Mouse (Mus musculus): ENCODE results near the gene Bnc2. TPM values are rescaled to one million over a fixed set of nuclear protein-coding genes. Genes with fewer than 3 reads are reported as not detected.

Bnc2 gene
- polyA plus RNA-seq, 1 experiment from 2014 or later = 5.8 TPM

GRCm38 (mm10) chr4:84232346-84232745, 442.7 kb downstream of the Bnc2 start:
- TF ChIP-seq CTCF (IDR thresholded peaks at IDR 0.05; ENCODE audit: low read depth) = no peak
- Histone ChIP-seq H3K36me3 (ENCODE audit: control insufficient read depth, insufficient read depth) (no peaks in the 10 kb centered on the region), H3K9me3 (ENCODE audit: control insufficient read depth) (no peaks in the 10 kb centered on the region), H3K4me3 (ENCODE audit: low read depth, low read length) (no peak overlapping the region), H3K4me1 (replicated peaks; ENCODE audit: control insufficient read depth, insufficient read depth, low read length) (no peaks in the 10 kb centered on the region), H3K4me2 (replicated peaks; ENCODE audit: low read depth) (no peak overlapping the region), H3K27me3 (replicated peaks; ENCODE audit: control insufficient read depth, insufficient read depth, low read length) (no peaks in the 10 kb centered on the region), H3K9ac (ENCODE audit: low read depth, low read length) (no peak overlapping the region), H3K27ac (ENCODE audit: low read depth, low read length) (no peak overlapping the region)
- WGBS = 77% methylated on average over 7 of the region's 7 CpGs
- no peak for ATAC-seq

- Histone ChIP-seq H3K4me3 (ENCODE audit: low read depth, low read length) (no peak overlapping the region), H3K4me2 (replicated peaks; ENCODE audit: low read depth) (no peak overlapping the region), H3K27ac (ENCODE audit: low read depth, low read length) (no peak overlapping the region), H3K9ac (ENCODE audit: low read depth, low read length) (no peak overlapping the region), H3K36me3 (ENCODE audit: control insufficient read depth, insufficient read depth) (no peaks in the 10 kb centered on the region), H3K27me3 (replicated peaks; ENCODE audit: control insufficient read depth, insufficient read depth, low read length) (no peaks in the 10 kb centered on the region), H3K4me1 (replicated peaks; ENCODE audit: control insufficient read depth, insufficient read depth, low read length) (no peaks in the 10 kb centered on the region), H3K9me3 (ENCODE audit: control insufficient read depth) (no peaks in the 10 kb centered on the region)
- WGBS = 78% methylated on average over 2 of the region's 2 CpGs
- TF ChIP-seq CTCF (IDR thresholded peaks at IDR 0.05; ENCODE audit: low read depth) = no peak
- no peak for ATAC-seq
Measured at GRCm38 (mm10) chr4:84231251-84231650, 443.8 kb downstream of the Bnc2 start.

GRCm38 (mm10) chr4:84229189-84229960, 445.7 kb downstream of the Bnc2 start:
- ATAC-seq = peak; percentile 69; the same call in 1 of the 2 replicates
- no peak for TF ChIP-seq CTCF (IDR thresholded peaks at IDR 0.05; ENCODE audit: low read depth)
- Histone ChIP-seq H3K27ac (ENCODE audit: low read depth, low read length) (no peak overlapping the region), H3K27me3 (replicated peaks; ENCODE audit: control insufficient read depth, insufficient read depth, low read length) (no peaks in the 10 kb centered on the region), H3K9me3 (ENCODE audit: control insufficient read depth) (no peaks in the 10 kb centered on the region), H3K36me3 (ENCODE audit: control insufficient read depth, insufficient read depth) (no peaks in the 10 kb centered on the region), H3K4me2 (replicated peaks; ENCODE audit: low read depth) (no peak overlapping the region), H3K4me1 (replicated peaks; ENCODE audit: control insufficient read depth, insufficient read depth, low read length) (no peaks in the 10 kb centered on the region), H3K9ac (ENCODE audit: low read depth, low read length) (no peak overlapping the region), H3K4me3 (ENCODE audit: low read depth, low read length) (no peak overlapping the region)
- 40% methylated on average over 10 of the region's 10 CpGs for WGBS

GRCm38 (mm10) chr4:84228551-84228950, 446.5 kb downstream of the Bnc2 start:
- Histone ChIP-seq H3K27me3 (replicated peaks; ENCODE audit: control insufficient read depth, insufficient read depth, low read length) (no peaks in the 10 kb centered on the region), H3K4me1 (replicated peaks; ENCODE audit: control insufficient read depth, insufficient read depth, low read length) (no peaks in the 10 kb centered on the region), H3K4me2 (replicated peaks; ENCODE audit: low read depth) (no peak overlapping the region), H3K27ac (ENCODE audit: low read depth, low read length) (no peak overlapping the region), H3K9me3 (ENCODE audit: control insufficient read depth) (no peaks in the 10 kb centered on the region), H3K4me3 (ENCODE audit: low read depth, low read length) (no peak overlapping the region), H3K36me3 (ENCODE audit: control insufficient read depth, insufficient read depth) (no peaks in the 10 kb centered on the region), H3K9ac (ENCODE audit: low read depth, low read length) (no peak overlapping the region)
- no peak for ATAC-seq
- WGBS = 82% methylated on average over 5 of the region's 5 CpGs
- no peak for TF ChIP-seq CTCF (IDR thresholded peaks at IDR 0.05; ENCODE audit: low read depth)

Other genes starting within 250 kb of the Bnc2 start
- gene Cntln, start 209.0 kb upstream of the Bnc2 start, polyA plus RNA-seq (2015; fragmentation: Nextera tagmentation; extraction: Ambion mirVana) = 4.0 and 4.4 TPM in 2 replicates